Mouse (Mus musculus): ENCODE measurements around the gene Tubb3.
"Not testable (repeated sequence)": the region's sequence is repeated elsewhere in the genome, so short reads cannot be mapped to it uniquely, and the experiment has no call there.

Tubb3 gene

DNA sequence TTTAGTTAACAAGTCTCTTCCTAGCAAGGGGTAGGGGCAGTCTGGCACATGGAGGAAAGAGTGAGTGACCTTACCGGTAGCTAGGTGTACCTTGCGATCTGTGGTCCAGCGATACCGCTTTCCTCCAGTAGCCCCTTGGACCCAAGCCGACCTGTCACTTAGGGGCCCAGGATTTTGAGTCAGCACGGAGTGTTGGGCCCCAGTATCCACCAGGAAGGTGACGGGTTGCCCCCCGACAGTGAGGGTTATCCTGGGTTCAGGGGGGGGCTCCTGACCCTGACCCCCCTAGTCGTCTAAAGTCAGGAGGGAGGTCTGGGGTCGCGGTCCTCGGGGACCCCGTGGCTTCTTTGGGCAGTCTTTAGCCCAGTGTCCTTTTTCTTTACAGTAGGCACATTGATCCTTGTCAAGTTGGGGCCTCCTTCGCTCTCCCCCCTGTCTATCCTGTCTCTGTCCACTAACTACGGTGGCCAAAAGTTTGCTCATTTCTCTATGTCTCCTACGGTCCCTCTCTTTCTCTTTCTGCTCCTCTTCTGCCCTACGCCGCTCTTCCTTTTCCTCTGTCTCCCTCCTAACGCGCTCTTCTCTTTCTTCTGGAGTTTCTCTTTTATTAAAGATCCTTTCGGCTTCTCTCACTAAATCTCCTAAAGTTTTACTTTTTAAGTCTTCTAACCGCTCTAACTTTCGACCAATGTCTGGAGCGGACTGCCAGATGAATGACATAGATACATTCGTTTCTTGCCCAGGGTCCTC, 20.6 kb downstream of the Tubb3 start:
- no peak for DNase-seq (ENCODE audit: low spot score)

DNA sequence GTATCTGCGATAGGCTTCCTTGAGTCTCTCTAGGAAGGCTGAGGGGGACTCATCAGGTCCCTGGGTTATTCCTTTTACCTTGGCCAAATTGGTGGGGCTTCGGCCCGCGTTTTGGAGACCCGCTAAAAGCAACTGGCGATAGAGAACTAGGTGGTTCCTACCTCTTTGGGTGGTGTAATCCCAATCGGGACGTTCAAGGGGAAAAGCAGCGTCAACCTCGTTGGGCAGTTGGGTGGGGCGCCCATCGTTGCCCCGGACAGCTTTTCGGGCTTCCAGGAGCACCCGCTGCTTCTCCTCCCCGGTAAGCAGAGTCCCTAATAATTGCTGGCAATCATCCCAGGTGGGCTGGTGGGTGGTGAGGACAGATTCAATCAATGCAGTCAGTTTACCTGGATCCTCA, 21.2 kb downstream of the Tubb3 start:
- DNase-seq (ENCODE audit: low spot score): no peak

DNA sequence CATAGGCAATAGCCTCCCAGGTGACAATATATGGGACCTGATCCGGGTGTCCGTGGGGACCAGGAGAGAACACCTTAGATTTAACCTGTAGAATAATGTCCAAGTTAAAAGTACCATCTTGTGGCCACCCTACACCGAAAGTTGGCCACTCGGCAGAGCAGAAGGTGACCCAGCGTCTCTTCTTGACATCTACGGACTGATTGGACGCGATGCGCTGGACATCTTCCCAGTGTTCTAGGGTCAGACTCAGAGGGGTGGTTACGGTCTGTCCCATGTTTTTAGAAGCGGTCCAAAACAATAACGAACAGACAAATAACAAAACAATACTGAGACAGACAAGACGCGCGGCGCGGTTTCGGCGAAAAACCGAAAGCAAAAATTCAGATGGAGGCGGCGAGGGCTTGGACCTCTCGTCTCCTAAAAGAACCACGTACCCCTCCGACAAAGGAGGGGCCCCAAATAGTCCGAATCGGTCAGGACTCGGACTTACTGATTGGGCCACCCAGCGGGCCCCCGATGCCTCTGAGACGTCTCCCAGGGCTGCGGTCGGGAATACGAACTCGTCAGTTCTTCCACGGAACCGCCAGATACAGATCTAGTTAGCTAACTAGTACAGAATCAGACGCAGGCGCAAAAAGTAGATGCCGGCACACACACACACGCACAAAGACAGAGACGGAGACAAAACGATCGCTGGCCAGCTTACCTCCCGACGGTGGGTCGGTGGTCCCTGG, 22.2 kb downstream of the Tubb3 start:
- DNase-seq (ENCODE audit: low spot score): not testable (repeated sequence)

DNA sequence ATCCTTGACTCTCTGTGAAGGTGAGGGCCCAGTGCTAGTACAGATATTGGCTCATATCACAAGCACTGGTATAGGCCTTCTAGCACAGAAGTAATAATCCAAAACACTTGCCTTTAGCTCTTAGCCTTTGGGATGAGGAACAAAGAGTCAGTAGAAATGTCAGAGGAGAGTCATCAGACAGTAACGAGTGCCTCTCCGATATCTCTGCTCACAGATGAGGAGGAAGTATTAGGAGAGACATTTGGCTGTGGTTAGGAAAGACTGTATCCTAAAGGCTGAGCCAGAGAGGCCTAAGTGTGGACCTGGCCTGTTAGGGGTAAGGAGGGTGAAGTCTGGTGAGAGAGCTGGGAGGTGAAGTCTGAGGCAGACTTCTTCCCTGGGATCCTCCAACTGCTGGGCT, 30.6 kb downstream of the Tubb3 start:
- no peak for DNase-seq (ENCODE audit: low spot score)

DNA sequence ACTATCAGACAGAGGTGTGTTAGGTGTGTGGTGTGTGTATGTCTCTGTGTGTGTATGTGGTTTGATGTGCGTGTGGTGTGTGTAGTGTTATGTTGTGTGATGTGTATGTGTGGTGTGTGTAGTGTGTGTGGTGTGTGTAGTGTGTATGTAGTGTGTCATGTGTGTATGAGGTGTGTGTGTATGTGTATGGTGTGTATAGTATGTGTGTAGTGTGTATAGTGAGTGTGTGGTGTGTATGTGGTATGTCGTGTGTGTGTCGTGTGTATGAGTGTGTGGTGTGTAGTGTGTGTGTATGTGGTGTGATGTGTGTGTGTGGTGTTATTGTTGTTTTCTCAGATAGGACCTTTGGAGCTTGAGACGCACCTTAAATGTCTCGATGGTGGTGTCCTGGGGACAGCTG, 31.1 kb downstream of the Tubb3 start:
- DNase-seq (ENCODE audit: low spot score): no peak

DNA sequence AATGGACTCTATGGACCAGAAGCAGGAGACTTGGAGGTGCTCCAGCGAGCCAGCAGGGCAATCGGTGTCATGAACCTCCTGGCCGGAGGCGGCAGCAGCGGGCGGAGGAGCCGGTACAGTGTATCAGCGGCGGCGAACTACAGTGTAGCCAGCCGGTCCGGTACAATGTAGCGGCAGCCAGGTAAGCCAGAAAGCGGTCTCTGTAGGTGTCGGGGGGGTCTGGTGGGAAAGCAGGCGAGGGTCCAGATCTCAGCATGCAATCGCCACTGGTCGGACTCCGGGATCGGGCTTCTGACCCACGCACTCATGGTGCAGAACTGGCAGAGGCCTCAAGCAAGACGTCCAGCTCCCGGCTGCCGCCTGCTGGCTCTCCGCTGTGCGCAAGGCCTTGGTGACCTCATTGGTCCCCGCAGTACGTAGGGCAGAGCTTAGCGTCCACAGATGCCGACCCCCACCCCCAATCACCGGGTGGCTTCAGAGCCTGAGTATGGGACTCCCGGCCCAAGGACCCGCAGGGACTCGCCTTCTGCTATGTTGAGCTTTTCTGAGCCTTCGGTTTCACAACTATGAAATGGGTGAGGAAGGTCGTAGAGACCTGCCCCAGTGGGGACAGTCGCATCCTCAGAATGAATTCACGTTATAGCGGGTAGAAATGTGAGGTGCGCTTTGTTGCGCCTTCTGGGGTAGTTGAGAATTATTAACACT, 31.8 kb downstream of the Tubb3 start:
- peak; percentile 94 for DNase-seq (ENCODE audit: low spot score)

DNA sequence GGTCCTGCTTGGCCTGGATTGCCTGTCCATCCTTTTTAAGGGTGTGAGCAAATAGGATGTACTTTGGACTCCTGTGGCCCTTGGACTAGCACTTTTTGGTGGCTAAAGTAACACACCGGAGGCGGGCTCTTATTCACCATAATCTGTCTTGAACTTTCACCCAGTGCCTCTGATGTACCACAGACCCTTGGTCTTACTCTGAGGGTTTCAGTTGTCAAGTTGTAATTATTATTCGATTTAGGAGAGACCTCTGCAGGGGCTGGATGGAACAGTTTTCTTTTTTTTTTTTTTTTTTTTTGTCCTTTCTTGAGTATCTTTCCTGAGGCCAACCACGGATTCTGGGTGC, 32.3 kb downstream of the Tubb3 start:
- DNase-seq (ENCODE audit: low spot score): no peak

DNA sequence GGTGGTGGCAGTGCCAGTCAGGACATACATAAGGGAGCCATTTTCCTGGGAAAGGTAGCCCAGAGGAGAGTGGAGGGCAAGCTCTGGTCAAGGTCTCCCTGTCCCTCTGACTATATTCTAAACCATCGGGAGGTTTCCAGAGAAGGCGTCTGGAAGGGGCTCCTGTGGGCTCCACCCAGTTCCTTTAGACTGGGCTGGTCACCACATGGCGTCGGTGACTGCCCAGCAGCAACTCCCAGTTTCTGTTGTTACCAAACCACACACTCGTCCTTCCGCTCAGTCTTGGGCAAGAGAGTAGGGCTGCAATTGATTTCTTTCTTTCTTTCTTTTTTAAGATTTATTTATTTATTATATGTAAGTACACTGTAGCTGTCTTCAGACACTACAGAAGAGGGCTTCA, 32.9 kb downstream of the Tubb3 start:
- no peak for DNase-seq (ENCODE audit: low spot score)

DNA sequence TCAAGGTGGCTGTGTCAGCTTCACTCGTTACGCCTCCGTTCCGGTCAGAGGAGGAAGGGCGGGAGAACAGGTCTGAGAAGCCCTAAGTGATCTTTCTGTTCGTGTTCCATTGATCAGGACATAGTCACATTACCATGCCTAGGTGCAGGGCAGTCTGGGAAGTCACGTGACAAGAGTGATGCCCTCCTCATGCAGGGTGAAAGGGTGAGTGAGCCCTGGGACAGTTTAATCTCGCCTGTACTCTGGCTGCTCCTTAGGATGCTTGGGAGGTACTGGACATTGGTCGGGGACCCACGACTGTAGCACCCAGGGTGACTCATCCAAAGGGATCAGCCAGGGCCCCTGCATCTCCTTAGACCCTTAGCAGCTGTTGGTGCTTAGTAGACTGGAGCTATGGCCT, 34.8 kb downstream of the Tubb3 start:
- no peak for DNase-seq (ENCODE audit: low spot score)

DNA sequence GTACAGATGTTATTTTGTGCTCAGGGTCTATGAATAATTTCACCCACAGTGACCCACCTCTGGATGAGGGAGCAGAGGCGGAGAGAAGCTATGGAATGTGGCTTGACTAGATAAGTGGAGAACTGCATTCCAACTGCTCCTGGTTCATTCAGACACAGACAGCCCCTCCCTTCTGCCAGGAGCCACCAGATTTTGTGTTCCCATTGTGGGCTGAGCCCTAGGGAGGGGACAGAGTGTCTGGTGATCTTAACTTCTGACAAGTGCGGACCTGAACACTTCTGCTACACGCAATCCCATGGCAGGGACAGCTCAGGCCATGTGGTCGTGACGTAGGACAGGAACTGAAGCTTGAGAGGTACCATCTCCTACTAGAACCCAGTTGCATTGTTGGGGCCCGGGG, 35.6 kb downstream of the Tubb3 start:
- peak; percentile 17 for DNase-seq (ENCODE audit: low spot score)

DNA sequence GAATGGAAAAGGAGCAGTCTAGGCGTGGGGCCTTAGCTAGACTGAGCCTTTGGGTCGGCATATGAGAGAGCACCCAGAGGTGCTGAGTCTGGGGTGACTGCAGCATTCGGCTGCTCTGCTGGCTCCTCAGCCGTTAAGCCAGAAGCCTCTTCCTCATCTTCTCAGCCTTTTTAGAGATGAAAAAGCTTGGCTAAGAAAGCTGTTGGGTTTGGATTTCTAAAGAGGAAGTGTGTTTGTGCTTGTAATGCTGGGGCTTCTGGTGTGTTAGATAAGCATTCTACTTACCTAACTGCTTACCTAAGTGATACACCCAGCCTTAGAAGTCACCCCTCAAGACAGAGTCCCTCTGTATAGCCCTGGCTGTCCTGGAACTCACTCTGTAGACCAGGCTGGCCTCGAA, 39.6 kb downstream of the Tubb3 start:
- no peak for DNase-seq (ENCODE audit: low spot score)

DNA sequence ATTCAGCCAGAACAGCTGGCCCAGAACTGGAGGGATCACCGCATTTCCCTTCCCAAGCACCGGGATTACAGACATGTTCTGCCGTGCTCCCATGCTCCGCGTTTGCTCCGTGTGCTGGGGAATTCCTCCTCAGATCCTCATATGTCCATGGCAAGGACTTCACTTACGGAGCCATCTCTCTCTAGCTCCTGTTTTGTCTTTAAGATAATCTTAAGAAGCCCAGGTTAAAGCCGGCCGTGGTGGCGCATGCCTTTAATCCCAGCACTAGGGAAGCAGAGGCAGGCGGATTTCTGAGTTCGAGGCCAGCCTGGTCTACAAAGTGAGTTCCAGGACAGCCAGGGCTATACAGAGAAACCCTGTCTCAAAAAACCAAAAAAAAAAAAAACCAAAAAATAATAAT, 40.5 kb downstream of the Tubb3 start:
- not testable (repeated sequence) for DNase-seq (ENCODE audit: low spot score)

DNA sequence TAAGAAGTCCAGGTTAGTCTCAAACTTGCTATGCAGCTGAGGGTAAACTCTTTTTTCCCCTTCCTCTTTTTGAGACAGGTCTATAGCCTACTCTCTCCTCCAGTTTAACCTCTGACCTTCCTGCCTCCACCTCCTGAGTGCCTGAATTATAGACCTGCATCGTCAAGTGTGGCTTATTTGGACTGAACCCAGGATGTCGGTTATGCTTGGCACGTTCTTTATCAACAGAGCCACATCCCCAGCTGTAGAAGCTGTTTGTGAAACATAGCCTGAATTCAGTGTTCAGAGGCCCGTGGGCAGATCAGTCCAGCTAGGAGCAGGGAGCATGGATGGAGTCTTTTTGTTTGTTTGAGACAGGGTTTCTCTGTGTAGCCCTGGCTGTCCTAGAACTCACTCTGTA, 40.9 kb downstream of the Tubb3 start:
- no peak for DNase-seq (ENCODE audit: low spot score)

DNA sequence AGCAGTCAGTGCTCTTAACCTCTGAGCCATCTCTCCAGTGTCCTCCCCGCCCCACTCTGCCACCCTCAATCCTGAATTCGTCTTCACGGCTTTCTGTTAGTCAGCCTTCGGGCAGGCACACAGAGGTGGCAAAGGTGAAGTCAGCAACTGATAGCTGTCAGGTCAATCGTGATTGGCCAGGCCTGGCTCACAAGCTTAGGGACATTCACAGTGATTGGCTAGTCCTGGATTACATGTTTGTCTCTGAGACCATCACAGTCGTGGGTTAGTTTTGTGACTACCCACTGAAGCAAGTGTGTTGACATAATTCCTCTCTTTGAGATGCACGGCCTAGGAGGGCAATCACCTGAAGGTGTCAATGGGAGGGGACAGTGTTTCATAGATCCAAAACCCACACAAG, 42.1 kb downstream of the Tubb3 start:
- no peak for DNase-seq (ENCODE audit: low spot score)

DNA sequence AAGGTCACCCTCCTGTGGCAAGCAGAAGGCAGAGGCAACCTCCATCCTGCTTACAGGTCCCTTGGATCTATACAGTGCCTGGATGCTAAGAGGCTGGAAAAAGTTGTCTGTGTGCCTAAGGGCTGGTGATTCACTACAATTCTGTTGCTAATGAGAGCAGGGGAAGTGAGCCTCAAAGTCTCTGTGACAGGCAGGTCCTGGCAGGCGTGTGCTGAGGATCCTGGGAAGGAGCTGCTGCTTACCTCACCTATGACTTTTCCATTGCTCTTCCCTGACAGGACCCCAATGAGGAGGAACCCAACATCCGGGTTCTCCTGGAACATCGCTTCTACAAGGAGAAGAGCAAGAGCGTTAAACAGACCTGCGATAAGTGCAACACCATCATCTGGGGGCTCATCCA, 42.7 kb downstream of the Tubb3 start:
- no peak for DNase-seq (ENCODE audit: low spot score)

DNA sequence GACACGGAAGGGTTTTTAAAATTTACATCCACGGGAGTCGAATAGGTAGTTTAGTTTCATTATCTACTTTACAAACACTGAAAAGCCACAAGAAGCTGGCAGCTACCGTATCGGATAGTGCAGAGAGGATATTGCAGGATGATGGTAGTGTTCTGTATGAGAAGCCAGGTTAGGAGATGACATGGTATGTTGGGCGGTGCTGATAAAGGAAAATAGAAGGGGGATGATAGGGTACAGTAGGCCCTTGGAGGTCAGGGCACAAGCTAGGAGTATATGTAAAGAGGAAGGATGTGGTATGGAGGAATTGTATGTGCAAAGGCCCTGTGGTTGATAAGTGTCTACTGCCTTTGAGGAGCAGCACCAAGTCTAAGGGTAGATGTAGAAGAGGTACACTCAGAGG, 43.3 kb downstream of the Tubb3 start:
- no peak for DNase-seq (ENCODE audit: low spot score)

DNA sequence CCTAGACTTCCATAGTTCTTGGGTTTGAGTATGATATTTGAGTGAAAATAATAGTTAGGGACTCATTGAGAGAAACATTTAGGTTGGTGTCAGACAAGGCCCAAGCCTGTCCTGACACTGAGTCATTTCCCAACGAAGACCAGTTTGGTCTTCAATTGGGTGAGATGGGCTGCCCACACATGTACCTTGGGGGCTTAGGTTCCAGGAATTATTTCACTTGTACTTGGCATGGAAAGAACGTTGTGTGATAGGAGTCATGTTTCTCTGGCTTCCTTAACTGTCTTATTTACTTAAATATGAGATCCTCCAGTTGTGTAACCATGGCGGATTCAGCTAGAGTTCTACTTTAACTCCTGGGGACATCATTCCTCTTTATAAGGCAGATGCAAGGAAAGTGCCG, 52.4 kb downstream of the Tubb3 start:
- DNase-seq (ENCODE audit: low spot score): no peak

DNA sequence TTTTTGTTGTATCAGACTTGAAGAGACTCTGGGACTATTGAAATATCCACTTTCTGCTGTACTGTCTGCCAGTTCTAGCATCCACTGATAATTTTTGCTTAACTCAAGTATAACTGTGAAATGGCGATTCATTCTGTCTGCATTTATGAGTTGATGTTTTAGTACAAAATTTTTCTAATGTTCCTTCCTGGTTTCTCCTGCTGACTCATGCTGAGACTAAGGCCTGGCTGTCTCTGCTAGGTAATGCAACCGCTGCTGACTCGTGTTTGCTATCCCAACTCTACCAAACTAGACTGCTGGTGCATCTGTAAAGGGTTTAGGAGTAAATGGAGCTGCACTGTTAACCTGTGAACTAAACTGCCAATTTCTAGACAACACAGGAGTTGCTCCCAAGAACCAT, 56.3 kb downstream of the Tubb3 start:
- no peak for DNase-seq (ENCODE audit: low spot score)

Data from embryo, embryonic 10 days (tissue).